Mouse (Mus musculus) cortical plate, adult 2 months (tissue): ENCODE results near the gene Surf2. TPM values are rescaled to one million over a fixed set of nuclear protein-coding genes. Genes with fewer than 3 reads are reported as not detected.
"Not testable (repeated sequence)": the region's sequence is repeated elsewhere in the genome, so short reads cannot be mapped to it uniquely, and the experiment has no call there.

Source experiments
- H3K27ac ChIP-seq: fragments of 200-500 bp; 2 replicates; pipeline ENCODE4 v1.5.1; 2012; ENCODE audit warnings: low read length, control low read depth, inconsistent platforms; ENCODE audit not compliant: insufficient read depth
- H3K4me1 ChIP-seq: fragments of 200-500 bp; 2 replicates; pipeline ENCODE4 v1.6.1; 2011; ENCODE audit warnings: low read length; ENCODE audit not compliant: control insufficient read depth, insufficient read depth
- H3K4me3 ChIP-seq: fragments of 200-500 bp; 2 replicates; pipeline ENCODE4 v1.5.1; 2011; ENCODE audit warnings: mild to moderate bottlenecking, low read length, control low read depth; ENCODE audit not compliant: insufficient read depth
- CTCF ChIP-seq: fragments of 200-500 bp; IDR thresholded peaks from 2 replicates; pipeline ENCODE4 v1.5.1; 2011; ENCODE audit warnings: mild to moderate bottlenecking, control low read depth, low read length; ENCODE audit not compliant: insufficient read depth; ENCODE audit errors: extremely low read depth
- POLR2A ChIP-seq: fragments of 200-500 bp; IDR thresholded peaks from 2 replicates; pipeline ENCODE4 v1.6.1; 2011; ENCODE audit warnings: mild to moderate bottlenecking, low read length, control low read depth; ENCODE audit not compliant: insufficient read depth; ENCODE audit errors: extremely low read depth
- polyA plus RNA-seq: library from polyadenylated mRNA; depleted of rRNA; stranded (reverse); fragments of >200 nt; gene quantifications from 2 replicates; pipeline ENCODE4 v1.2.3, GENCODE M21; 2012; rRNA removed

The Surf2 gene
- 56.9 and 59.0 TPM in 2 replicates for polyA plus RNA-seq

DNA sequence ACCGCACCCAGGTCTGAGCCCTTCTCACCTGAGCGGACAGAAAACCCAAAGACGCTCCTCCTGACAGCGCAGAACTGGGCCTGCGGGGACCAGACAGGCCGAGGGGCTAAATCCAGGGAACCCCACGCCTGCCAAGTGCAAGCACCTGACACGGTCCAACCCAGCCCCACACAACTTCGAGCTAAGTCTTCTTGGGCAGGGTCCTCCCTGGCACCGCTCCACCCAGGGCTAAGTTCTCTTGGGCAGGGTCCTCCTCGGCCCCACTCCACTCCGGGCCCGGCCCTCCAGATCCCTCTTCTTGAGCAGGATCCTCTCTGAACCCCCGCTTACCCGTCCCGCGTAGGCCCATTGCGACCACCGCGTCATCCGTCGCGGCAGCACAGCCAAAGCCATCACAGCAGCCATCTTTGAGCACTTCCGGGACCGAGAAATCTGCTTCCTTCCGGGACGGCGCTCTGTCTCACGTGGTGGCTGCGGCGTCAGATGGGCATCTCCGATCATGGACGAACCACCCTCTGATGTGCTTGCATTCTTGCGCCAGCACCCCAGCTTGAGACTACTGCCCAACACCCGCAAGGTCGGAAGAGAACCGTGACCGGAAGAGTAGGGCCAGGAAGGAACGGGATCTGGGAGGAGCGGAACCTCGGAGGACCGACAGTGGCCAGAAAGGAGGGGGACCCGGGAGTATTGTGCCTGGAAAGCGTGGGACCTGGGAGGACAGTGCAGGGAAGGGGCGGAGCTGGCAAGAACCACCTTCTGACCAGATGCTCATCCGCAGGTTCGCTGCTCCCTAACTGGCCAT, at the start of gene Surf2, which contains the start of gene Surf1:
Gene Surf2 (plus strand): TSS at position 441 of the 802 bp plus-strand sequence.
Gene Surf1 (minus strand): TSS at position 604 of the 802 bp plus-strand sequence.
- Histone ChIP-seq H3K4me3 (peak within 1 kb of the TSS; percentile 59), H3K4me1 (peaks cover 9% of the 10 kb centered on the region), H3K27ac (0 out of 2 replicates have a peak within 1 kb of the TSS, but pooled peaks have one; percentile 17)
- TF ChIP-seq POLR2A (peak; percentile 90), CTCF (no peak)

- Histone ChIP-seq H3K4me1 (no peaks in the 10 kb centered on the region), H3K4me3 (no peak overlapping the region), H3K27ac (no peak overlapping the region)
- TF ChIP-seq POLR2A, result no peak
- TF ChIP-seq CTCF, result no peak
Measured at GRCm38 (mm10) chr2:26870666-26871065, 45.5 kb upstream of the Surf2 start.

DNA sequence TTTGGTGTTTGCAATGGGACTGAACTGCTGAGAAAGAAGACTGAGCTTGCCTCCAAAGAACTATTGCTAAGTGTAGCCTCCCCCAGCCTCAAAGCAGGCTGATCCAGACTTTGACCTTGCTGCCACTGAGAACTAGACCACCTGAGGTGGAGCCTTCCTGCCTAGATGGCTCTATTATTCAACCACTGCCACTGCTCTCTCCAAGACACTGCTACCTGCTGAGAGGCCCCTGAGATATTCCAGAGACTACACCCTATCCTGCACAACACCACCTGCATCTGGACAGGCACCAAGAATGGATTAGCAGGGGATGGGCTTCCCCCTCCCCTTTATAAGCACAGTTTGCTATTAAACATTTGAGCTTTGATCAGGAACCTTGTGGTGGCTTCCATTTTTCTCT, 37.6 kb upstream of the Surf2 start:
- no peak overlapping the region for H3K4me3 ChIP-seq
- TF ChIP-seq CTCF (no peak), POLR2A (no peak)
- H3K27ac ChIP-seq, result no peak overlapping the region
- no peaks in the 10 kb centered on the region for H3K4me1 ChIP-seq

DNA sequence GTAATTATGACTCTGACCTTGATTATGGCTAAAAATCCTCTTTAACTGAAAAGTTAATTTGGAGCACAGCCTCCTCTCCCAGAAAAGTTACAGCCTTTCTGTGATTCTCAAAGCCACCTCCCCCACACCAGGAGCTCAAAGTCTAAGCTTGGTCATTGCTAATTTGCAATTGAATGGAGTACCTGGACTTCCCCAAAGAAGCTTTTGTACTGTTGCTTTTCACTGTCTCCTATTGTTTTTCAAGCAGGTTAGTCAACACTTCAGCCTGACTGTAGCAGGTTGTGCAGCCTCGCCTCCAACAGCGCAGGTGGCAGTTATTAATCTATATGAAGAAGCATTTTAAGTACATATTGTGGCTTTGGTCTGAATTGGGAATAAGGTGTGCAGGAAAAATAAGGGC, 30.6 kb upstream of the Surf2 start:
- H3K4me1 ChIP-seq, H3K4me3 ChIP-seq, H3K27ac ChIP-seq: not testable (repeated sequence)

GRCm38 (mm10) chr2:26886170-26886569, 30.0 kb upstream of the Surf2 start:
- not testable (repeated sequence) for H3K4me1 ChIP-seq, H3K4me3 ChIP-seq, H3K27ac ChIP-seq

- no peak overlapping the region for H3K4me3 ChIP-seq
- TF ChIP-seq POLR2A, result no peak
- TF ChIP-seq CTCF, result 0 out of 2 replicates have a peak, but pooled peaks have one; percentile 0
- H3K4me1 ChIP-seq, result no peaks in the 10 kb centered on the region
- no peak overlapping the region for H3K27ac ChIP-seq
Measured at GRCm38 (mm10) chr2:26895898-26896297, 20.3 kb upstream of the Surf2 start.

- TF ChIP-seq CTCF (no peak), POLR2A (no peak)
- Histone ChIP-seq H3K27ac (no peak overlapping the region), H3K4me3 (no peak overlapping the region), H3K4me1 (peaks cover 7% of the 10 kb centered on the region)
Measured at GRCm38 (mm10) chr2:26900731-26901130, 15.4 kb upstream of the Surf2 start.

DNA sequence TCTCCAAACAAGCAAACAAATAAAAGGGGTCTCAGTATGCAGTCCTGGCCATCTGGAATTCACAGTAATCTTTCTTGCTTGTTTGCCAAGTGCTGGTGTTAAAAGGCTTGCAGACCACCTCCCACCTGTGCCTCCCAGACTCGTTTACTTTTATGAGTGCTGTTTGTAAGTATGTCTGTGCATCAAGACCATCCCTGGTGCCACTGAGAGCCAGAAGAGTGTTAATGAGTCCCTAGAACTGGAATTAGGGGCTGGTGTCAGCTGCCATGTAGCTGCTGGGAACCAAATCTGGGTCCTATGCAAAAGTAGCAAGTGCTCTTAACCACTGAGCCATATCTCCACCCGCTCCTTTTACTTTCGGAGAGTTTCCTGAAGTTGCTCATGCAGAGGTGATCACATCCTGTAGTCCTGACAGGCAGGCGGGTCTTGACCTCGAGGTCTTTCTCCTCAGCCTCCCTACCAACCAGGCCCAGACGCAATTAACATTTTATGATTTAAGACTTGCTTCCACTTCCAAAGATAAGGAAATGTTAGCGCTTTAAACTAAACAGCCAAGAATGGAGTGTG, 14.2 kb upstream of the Surf2 start:
- TF ChIP-seq CTCF (no peak), POLR2A (no peak)
- no peak overlapping the region for H3K27ac ChIP-seq

GRCm38 (mm10) chr2:26902467-26903220, 13.5 kb upstream of the Surf2 start, which contains the start of gene Surf6:
Gene Surf6, minus strand, starts transcription at chr2:26902879.
- Histone ChIP-seq H3K4me3 (peak within 1 kb of the TSS; percentile 83), H3K27ac (peak within 1 kb of the TSS; percentile 17; the same call in 1 of the 2 replicates), H3K4me1 (peaks cover 7% of the 10 kb centered on the region)
- TF ChIP-seq POLR2A, result peak; percentile 72
- no peak for TF ChIP-seq CTCF

More for the DNA sequence above, 14.2 kb upstream of the Surf2 start:
- Histone ChIP-seq H3K4me3 (peak overlapping the region; percentile 83), H3K4me1 (peaks cover 7% of the 10 kb centered on the region)
